Mouse (Mus musculus) thymus, adult 2 months (tissue): ENCODE results near the gene Pptc7. TPM values are rescaled to one million over a fixed set of nuclear protein-coding genes. Genes with fewer than 3 reads are reported as not detected.

Source experiments
- DNase-seq: peaks from one replicate; pipeline ENCODE4 v3.0.0; 2021
- H3K27ac ChIP-seq: fragments of 200-500 bp; 2 replicates; pipeline ENCODE4 v1.5.1; 2012; ENCODE audit warnings: low read length, control low read depth; ENCODE audit not compliant: control insufficient read depth, insufficient read depth
- H3K27me3 ChIP-seq: fragments of 200-500 bp; 2 replicates; pipeline ENCODE4 v1.6.1; 2012; ENCODE audit warnings: mild to moderate bottlenecking, low read length, moderate library complexity, mixed read lengths; ENCODE audit not compliant: control insufficient read depth, insufficient read depth
- H3K36me3 ChIP-seq: fragments of 200-500 bp; 2 replicates; pipeline ENCODE4 v1.6.1; 2012; ENCODE audit warnings: mild to moderate bottlenecking, low read length, moderate library complexity; ENCODE audit not compliant: control insufficient read depth, insufficient read depth
- H3K4me1 ChIP-seq: fragments of 200-500 bp; replicated peaks from 2 replicates; pipeline ENCODE4 v1.6.1; 2012; ENCODE audit warnings: low read length; ENCODE audit not compliant: control insufficient read depth, insufficient read depth
- H3K4me3 ChIP-seq: fragments of 200-500 bp; 2 replicates; pipeline ENCODE4 v1.5.1; 2012; ENCODE audit warnings: mild to moderate bottlenecking, low read length, control low read depth, moderate library complexity; ENCODE audit not compliant: control insufficient read depth, insufficient read depth
- CTCF ChIP-seq: fragments of 200-500 bp; IDR thresholded peaks from 2 replicates; pipeline ENCODE4 v1.5.1; 2012; ENCODE audit warnings: mild to moderate bottlenecking, control low read depth, low read length, moderate library complexity, borderline replicate concordance; ENCODE audit not compliant: control insufficient read depth, poor library complexity, insufficient read depth; ENCODE audit errors: extremely low read depth
- POLR2A ChIP-seq: fragments of 200-500 bp; IDR thresholded peaks from 2 replicates; pipeline ENCODE4 v1.6.1; 2012; ENCODE audit warnings: mild to moderate bottlenecking, low read length, control low read depth, moderate library complexity; ENCODE audit not compliant: control insufficient read depth, poor library complexity, insufficient read depth; ENCODE audit errors: extremely low read depth
- WGBS: fragments of 180-500 bp; shearing (Covaris S2); methylation state at CpG from one replicate; pipeline ENCODE4 v1.1.7; 2018; 5-methylcytosine and 5-hydroxymethylcytosine counted together
- polyA plus RNA-seq: library from polyadenylated mRNA; depleted of rRNA; stranded (reverse); fragments of >200 nt; gene quantifications from 2 replicates; pipeline ENCODE4 v1.2.3, GENCODE M21; 2012

The Pptc7 gene
- polyA plus RNA-seq, 1 experiment, result 78.8 TPM

GRCm38 (mm10) chr5:122242521-122243123 lies 41.5 kb upstream of the Pptc7 start:
- no peak overlapping the region for H3K27ac ChIP-seq

GRCm38 (mm10) chr5:122243781-122244523 lies 40.2 kb upstream of the Pptc7 start:
- H3K27ac ChIP-seq, result no peak overlapping the region
- TF ChIP-seq CTCF, result no peak
- WGBS, result 65% methylated on average over 17 of the region's 17 CpGs
- DNase-seq, result no peak
- peaks cover 16% of the 10 kb centered on the region for H3K4me1 ChIP-seq
- no peaks in the 10 kb centered on the region; the same call in 1 of the 2 replicates for H3K36me3 ChIP-seq
- no peaks in the 10 kb centered on the region for H3K27me3 ChIP-seq
- no peak overlapping the region for H3K4me3 ChIP-seq

More at GRCm38 (mm10) chr5:122242521-122243123, 41.5 kb upstream of the Pptc7 start:
- no peak for TF ChIP-seq CTCF
- no peak for TF ChIP-seq POLR2A
- 80% methylated on average over 6 of the region's 6 CpGs for WGBS
- no peaks in the 10 kb centered on the region; the same call in 1 of the 2 replicates for H3K36me3 ChIP-seq
- peaks cover 16% of the 10 kb centered on the region for H3K4me1 ChIP-seq
- no peaks in the 10 kb centered on the region for H3K27me3 ChIP-seq
- no peak for DNase-seq
- H3K4me3 ChIP-seq, result no peak overlapping the region

GRCm38 (mm10) chr5:122245186-122245585 lies 39.0 kb upstream of the Pptc7 start:
- Histone ChIP-seq H3K4me1 (peaks cover 16% of the 10 kb centered on the region), H3K27ac (no peak overlapping the region), H3K36me3 (no peaks in the 10 kb centered on the region; the same call in 1 of the 2 replicates), H3K4me3 (no peak overlapping the region), H3K27me3 (no peaks in the 10 kb centered on the region)
- TF ChIP-seq POLR2A (no peak), CTCF (no peak)
- DNase-seq, result no peak
- WGBS, result 48% methylated on average over 3 of the region's 3 CpGs

- Histone ChIP-seq H3K4me1 (peaks cover 18% of the 10 kb centered on the region), H3K27ac (no peak overlapping the region), H3K27me3 (no peaks in the 10 kb centered on the region), H3K4me3 (no peak overlapping the region), H3K36me3 (no peaks in the 10 kb centered on the region; the same call in 1 of the 2 replicates)
- no peak for DNase-seq
- TF ChIP-seq CTCF, result no peak
- no peak for TF ChIP-seq POLR2A
- 96% methylated on average over 10 of the region's 10 CpGs for WGBS
Observed at GRCm38 (mm10) chr5:122246547-122247167, 37.5 kb upstream of the Pptc7 start.

- TF ChIP-seq CTCF, result no peak
- TF ChIP-seq POLR2A, result no peak
- H3K27me3 ChIP-seq, result no peaks in the 10 kb centered on the region
- H3K27ac ChIP-seq, result no peak overlapping the region
- H3K4me1 ChIP-seq, result peaks cover 18% of the 10 kb centered on the region
- no peak for DNase-seq
- no peak overlapping the region for H3K4me3 ChIP-seq
- H3K36me3 ChIP-seq, result no peaks in the 10 kb centered on the region
- WGBS, result 98% methylated on average over 11 of the region's 11 CpGs
Observed at GRCm38 (mm10) chr5:122247529-122247928, 36.6 kb upstream of the Pptc7 start.

GRCm38 (mm10) chr5:122247934-122248333 lies 36.2 kb upstream of the Pptc7 start:
- WGBS, result over 99% methylated on average over 7 of the region's 7 CpGs
- no peak overlapping the region for H3K4me3 ChIP-seq
- H3K27me3 ChIP-seq, result no peaks in the 10 kb centered on the region
- H3K36me3 ChIP-seq, result no peaks in the 10 kb centered on the region
- H3K27ac ChIP-seq, result no peak overlapping the region
- peaks cover 18% of the 10 kb centered on the region for H3K4me1 ChIP-seq
- DNase-seq, result no peak
- TF ChIP-seq CTCF, result no peak
- TF ChIP-seq POLR2A, result no peak
